Mouse (Mus musculus) left cerebral cortex, postnatal 10 days (tissue): ENCODE results near the gene Cxcl13. TPM values are rescaled to one million over a fixed set of nuclear protein-coding genes. Genes with fewer than 3 reads are reported as not detected.
A peak's percentile ranks its signal among the peaks of the same experiment; 100 is the strongest.

Source experiments
- DNase-seq, 2 experiments: peaks; one replicate each; pipeline ENCODE4 v3.0.0; 2021 to 2022; ENCODE audit warnings: low spot score in 2 of 2, mixed read lengths in 1 of 2; ENCODE audit errors: extremely low spot score in 1 of 2
- intact Hi-C: fragments of 180-260 bp; cut with DNase I; formaldehyde crosslinking; loops from one replicate; pipeline ENCODE4 v1.15.1; 2025
- total RNA-seq, 2 experiments: library from RNA; stranded (reverse); gene quantifications; 2 replicates each; pipeline ENCODE4 v1.2.3; 2021

The Cxcl13 gene
- total RNA-seq: not detected

GRCm38 (mm10) chr5:95956651-95957050 lies at the start of gene Cxcl13:
Gene Cxcl13 (plus strand): TSS chr5:95956951.
- DNase-seq: no peak

DNA sequence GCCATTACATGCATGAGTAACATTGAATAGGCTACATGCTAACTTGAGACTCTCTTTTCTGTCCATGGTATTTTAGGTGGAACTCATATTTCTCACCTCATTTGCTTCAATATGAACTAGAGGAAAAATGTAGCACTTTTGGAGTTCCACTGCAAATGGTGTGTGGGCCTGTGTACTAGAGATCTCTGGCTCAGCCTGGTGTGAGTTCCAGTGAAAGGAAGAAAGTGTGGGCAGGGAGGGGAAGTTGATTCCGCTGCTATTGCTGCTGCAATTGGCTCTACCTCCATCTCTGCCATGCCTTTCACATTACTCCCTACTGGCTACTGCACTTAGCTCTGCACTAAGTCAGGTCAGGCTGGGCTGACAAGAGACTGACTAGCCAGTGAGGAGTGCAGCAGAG lies 45.7 kb upstream of the Cxcl13 start:
- intact Hi-C loops: no loop called here
- no peak for DNase-seq

More at GRCm38 (mm10) chr5:95956651-95957050, at the start of gene Cxcl13:
- intact Hi-C loops: no loop called here

- no peak for DNase-seq
- intact Hi-C loops: no loop called here
These were observed 38.3 kb upstream of the Cxcl13 start for GRCm38 (mm10) chr5:95918491-95918890.

- intact Hi-C loops: no loop called here
- peak in 1 of 2 experiments; percentile 34 for DNase-seq
These were observed 32.7 kb upstream of the Cxcl13 start for GRCm38 (mm10) chr5:95924023-95924422.

DNA sequence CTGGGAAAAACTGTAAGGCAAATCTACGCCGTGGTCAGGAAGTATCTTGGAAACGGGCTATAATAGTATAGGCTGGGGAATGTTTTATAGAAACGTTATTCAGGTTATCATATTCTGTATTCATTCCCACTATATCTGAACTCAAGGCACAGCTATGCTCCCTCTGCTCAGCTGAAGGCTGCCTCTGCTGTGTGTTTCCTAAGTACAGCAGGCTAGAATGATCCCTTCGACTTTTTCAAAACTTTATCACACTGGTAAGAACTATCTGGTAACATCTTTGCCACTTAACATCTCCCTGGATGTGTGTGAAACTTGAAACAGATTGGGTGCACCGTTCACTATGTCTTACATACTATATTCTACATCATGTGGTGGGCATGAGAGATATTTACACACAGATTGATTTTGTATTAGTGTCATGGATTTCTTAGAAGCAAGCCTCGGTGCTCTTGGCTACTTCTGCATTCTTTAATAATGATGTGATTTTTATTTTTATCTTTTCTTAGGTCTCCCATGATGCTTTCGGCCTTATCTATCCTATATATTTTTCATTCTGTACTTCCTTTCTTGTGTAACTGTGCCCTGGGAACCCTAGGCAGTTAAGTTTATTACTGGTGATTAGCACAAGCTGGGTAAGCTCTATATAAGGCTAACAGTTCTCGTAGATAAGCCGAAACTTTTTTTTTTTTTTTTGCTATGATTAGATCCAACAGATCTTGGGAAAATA lies 31.4 kb upstream of the Cxcl13 start:
- no peak for DNase-seq
- intact Hi-C loops: no loop called here

- no peak for DNase-seq
- intact Hi-C loops: no loop called here
These were observed 30.9 kb upstream of the Cxcl13 start for GRCm38 (mm10) chr5:95925931-95926263.

DNA sequence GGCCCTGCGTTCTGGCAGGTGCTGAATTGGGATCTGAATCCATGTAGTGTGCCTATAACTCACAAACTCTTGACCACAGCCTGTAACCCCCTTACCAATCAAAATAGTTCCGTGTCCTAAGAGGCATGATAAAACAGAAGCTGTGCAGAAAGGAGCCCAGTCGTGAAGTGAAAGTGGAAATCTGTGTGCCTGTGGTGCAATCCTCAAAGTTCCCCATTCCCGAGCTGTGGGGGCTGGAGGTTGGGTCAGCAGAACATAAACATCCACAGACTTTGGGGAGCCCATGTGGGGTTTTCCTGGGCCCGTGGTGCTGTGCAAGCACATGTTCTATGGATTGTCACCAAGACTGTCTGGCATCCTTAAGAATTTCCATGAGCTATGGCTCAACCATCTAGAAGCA lies 21.7 kb upstream of the Cxcl13 start:
- DNase-seq: no peak
- intact Hi-C loops: no loop called here

- intact Hi-C loops: no loop called here
These were observed 20.7 kb upstream of the Cxcl13 start for GRCm38 (mm10) chr5:95936068-95936467.

DNA sequence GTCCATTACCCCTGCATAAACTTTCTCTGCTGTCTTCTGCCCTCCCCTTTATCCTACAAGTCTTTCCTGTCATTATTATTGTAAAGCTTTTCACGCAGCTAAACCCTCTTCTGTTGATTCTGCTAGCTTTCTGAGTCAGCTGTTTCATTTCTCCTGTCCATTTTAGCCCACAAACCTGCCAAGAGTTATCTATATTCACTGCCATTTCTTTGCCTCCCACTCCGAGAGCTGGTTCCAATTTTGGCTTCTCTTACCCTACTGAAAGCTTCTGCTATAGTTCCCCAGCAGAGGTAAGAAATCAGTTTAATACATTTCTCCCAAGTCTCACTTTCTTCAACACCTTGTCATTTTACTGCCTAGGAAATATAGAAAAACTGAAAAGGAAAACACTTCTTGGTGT lies 19.6 kb upstream of the Cxcl13 start:
- DNase-seq: no peak

More at GRCm38 (mm10) chr5:95936068-95936467, 20.7 kb upstream of the Cxcl13 start:
- DNase-seq: no peak

DNA sequence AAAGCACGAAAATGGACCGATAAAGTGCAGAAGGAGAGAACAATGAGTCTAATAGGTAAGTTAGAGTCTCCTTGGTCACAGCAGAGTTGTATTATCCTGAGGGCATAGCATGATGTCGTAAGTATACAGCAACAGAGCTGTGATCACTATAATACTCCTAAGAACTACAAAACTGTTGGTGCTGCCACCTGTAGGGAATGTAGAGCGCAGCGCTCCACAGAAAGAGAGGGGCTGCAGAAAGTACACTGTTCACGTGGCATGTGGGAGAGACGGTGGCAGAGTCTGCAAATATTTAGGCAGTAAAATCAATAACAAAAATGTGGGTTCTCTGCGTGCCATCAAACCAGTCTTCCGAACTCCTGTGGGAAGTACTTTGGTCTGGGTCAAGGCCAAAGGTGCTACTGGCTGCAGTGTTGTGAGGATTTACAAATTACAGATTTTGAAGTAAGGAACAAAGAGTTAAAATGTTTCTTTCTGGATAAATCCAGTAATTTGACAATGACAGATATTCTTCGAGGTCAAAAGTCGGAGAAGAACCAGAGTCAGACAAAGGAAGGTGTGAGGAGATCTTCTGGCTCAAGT lies 18.6 kb upstream of the Cxcl13 start:
- DNase-seq: no peak
- intact Hi-C loops: no loop called here

More for the DNA sequence above, 19.6 kb upstream of the Cxcl13 start:
- intact Hi-C loops: no loop called here

- intact Hi-C loops: no loop called here
- no peak for DNase-seq
These were observed 16.0 kb upstream of the Cxcl13 start for GRCm38 (mm10) chr5:95940682-95941221.

DNA sequence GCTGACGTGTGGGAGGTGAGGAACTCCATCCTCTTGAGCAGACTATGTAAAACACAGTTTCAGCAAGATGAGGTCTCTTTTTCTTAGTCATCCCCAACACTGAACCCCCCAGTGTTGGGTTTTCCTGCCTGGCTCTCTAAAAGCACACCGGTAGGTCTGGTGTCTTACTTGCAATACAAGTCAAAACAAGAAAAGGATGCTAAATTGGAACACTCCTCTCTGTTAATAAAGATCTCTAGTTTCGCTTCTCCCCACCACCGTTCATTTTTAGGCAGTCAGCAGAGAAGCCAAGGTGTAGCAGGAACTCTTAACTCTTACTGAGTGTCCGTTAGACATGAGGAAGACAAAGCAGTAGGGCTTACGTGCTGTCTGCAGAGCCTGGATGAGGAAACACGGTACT lies 15.2 kb upstream of the Cxcl13 start:
- intact Hi-C loops: no loop called here
- DNase-seq: no peak

- DNase-seq: no peak
- intact Hi-C loops: no loop called here
These were observed 11.6 kb upstream of the Cxcl13 start for GRCm38 (mm10) chr5:95945120-95945519.

GRCm38 (mm10) chr5:95946344-95946743 lies 10.4 kb upstream of the Cxcl13 start:
- intact Hi-C loops: no loop called here
- DNase-seq: no peak

DNA sequence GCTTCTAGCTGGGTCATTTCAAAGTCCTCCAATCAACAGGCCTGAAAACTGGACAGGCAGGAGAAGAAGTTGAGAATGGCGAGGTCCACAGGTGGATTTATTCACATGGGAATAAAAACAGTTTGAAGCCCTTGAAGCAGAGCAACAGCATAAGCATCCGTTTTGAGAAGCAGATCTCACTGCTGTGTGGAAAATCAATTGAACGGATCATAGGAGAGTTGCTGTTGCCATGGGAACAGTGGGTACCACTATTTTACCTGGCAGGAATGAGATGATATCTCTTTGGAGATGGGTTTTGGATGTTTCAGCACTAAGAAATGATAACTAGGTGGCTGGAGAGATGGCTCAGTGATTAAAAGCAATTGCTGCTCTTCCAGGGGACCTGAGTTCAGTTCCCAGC lies 8.1 kb upstream of the Cxcl13 start:
- DNase-seq: no peak
- intact Hi-C loops: no loop called here

GRCm38 (mm10) chr5:95949946-95950701 lies 6.6 kb upstream of the Cxcl13 start:
- intact Hi-C loops: loop anchor here (2.0 kb wide), 1 partner anchor 69 kb away; no protein-coding TSS in a partner anchor
- peak in 1 of 2 experiments; percentile 30 for DNase-seq

- intact Hi-C loops: no loop called here
- DNase-seq: no peak
These were observed 8.2 kb downstream of the Cxcl13 start for GRCm38 (mm10) chr5:95964940-95965339.

DNA sequence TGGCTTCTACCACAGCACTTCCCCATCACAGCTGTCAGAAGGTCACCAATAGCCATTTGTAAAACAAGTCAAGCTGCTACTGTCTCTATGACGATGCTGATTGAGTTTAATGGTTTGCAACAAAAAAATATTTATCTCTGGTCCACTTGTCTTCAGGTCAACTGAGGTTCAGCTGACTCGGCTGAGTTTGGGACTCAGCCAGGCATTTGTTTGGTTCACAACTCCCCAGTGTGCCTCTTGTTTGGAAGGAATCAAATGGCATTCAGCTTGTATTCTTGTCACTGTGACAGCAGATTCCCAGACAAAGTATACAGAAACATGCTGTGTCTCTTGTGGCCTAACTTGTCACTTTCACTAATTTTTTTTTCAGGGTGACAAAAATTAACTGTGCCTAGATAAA lies 9.9 kb downstream of the Cxcl13 start:
- no peak for DNase-seq
- intact Hi-C loops: no loop called here

DNA sequence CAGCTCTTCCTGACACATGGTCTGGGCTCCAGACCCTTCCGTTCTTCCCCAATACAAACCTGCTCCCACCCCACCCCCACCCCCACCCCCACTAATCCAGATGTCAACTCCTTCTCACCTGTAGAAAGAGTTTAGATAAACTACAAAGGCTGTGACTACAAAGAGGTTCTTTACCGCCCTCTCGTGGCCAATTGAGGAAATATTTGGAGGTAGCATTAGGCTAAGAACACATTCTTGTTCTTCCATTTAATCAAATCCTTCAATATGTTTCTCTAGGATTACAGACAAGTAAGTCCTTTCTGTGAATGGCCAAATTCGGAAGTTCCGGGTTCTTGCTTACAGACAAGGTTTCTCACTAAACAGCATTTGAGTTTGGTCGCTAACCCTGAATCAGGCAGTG lies 14.1 kb downstream of the Cxcl13 start:
- peak; percentile 43 to 59 for DNase-seq
- intact Hi-C loops: no loop called here

GRCm38 (mm10) chr5:95972208-95972607 lies 15.5 kb downstream of the Cxcl13 start:
- peak in 1 of 2 experiments; percentile 13 for DNase-seq
- intact Hi-C loops: no loop called here
